Comparison of ENCODE assay signal across 28 mouse cellular contexts in the genomic region with DNA sequence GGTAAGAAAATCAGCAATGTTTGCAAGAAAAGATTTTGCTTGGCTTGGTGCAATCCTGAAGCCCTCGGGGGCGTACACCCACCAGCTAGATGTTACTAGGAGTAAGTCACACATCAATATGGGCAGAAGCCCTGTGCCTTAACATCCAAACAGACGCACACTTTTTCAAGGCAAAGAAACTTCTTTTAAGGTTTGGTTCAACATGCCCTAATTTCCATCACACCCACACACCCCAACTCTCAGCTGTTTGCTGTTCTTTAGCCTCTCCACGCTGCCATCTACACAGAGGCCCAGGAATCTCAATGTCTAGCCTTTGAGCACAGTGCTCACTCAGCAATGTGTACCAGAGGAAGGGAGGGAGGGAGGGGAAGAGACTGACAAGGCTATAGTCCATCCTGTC. TPM values are rescaled to one million over a fixed set of nuclear protein-coding genes. Genes with fewer than 3 reads are reported as not detected.
"Had no signal": no experiment of that assay in that cellular context is flagged by ENCODE, and none has a peak within 500 bp of the region (broad histone marks: within the 10 kb centered on the region; RNA-seq: fewer than 3 reads in every experiment).

No protein-coding gene starts in this region.

- DNase-seq: kidney, adult 18-20 months; kidney, adult 9 months; kidney, postnatal 14 days; kidney, postnatal 4 days; liver, postnatal 0 days; lung, embryonic 14.5 days; retina, postnatal 1 day; right cerebral cortex, postnatal 25 days; thymus, adult 2 months; thymus, postnatal 14 days; thymus, postnatal 4 days had no signal

- H3K4me1 ChIP-seq: limb, embryonic 12.5 days; limb, embryonic 15.5 days had no signal

- ATAC-seq: hindbrain, postnatal 0 days; inflammation-experienced regulatory T-cells, adult 6 months; intestine, embryonic 16.5 days; liver, postnatal 0 days; lung, postnatal 0 days; midbrain, embryonic 16.5 days had no signal

- H3K9me3 ChIP-seq: limb, embryonic 12.5 days; limb, embryonic 15.5 days; midbrain, embryonic 12.5 days; neural tube, embryonic 13.5 days had no signal

- H3K27ac ChIP-seq: hindbrain, postnatal 0 days; limb, embryonic 12.5 days; limb, embryonic 15.5 days; liver, embryonic 14.5 days; macrophage; midbrain, embryonic 12.5 days; neural tube, embryonic 13.5 days had no signal

- H3K9ac ChIP-seq: limb, embryonic 12.5 days; limb, embryonic 15.5 days; liver, embryonic 14.5 days; liver, postnatal 0 days; lung, embryonic 14.5 days; midbrain, embryonic 12.5 days; neural tube, embryonic 13.5 days had no signal

- H3K4me3 ChIP-seq: limb, embryonic 12.5 days; limb, embryonic 15.5 days; midbrain, embryonic 12.5 days; myocyte; neural tube, embryonic 13.5 days had no signal

- H3K36me3 ChIP-seq: limb, embryonic 12.5 days; limb, embryonic 15.5 days; midbrain, embryonic 12.5 days; neural tube, embryonic 13.5 days had no signal

- H3K4me2 ChIP-seq: limb, embryonic 12.5 days; limb, embryonic 15.5 days; liver, embryonic 11.5 days; lung, embryonic 14.5 days; midbrain, embryonic 12.5 days; neural tube, embryonic 13.5 days had no signal

- H3K27me3 ChIP-seq: limb, embryonic 15.5 days; midbrain, embryonic 12.5 days; neural tube, embryonic 13.5 days had no signal

RNA-seq across cellular contexts. Expression of a gene that starts 28.2 kb away (rescaled TPM):
- total RNA-seq: megakaryocyte, adult 5-6 weeks; monocyte, adult 5-6 weeks; neutrophil, adult 5-6 weeks had no signal
- polyA plus RNA-seq: inflammation-experienced regulatory T-cells, adult 6 months; liver, postnatal 0 days; lung, embryonic 14.5 days; lung, postnatal 0 days; macrophage; myocyte; spleen, adult 2 months had no signal
